Mouse (Mus musculus) left cerebral cortex, postnatal 4 days (tissue): ENCODE measurements around the gene Chic2. TPM values are rescaled to one million over a fixed set of nuclear protein-coding genes. Genes with fewer than 3 reads are reported as not detected.

Experiments used
- DNase-seq: peaks from one replicate; pipeline ENCODE4 v3.0.0-alpha.2; 2022
- intact Hi-C: fragments of 180-260 bp; cut with DNase I; formaldehyde crosslinking; loops from one replicate; pipeline ENCODE4 v1.15.1; 2025
- total RNA-seq, 2 experiments: library from RNA; stranded (reverse); gene quantifications; 2 replicates each; pipeline ENCODE4 v1.2.3; 2021

The Chic2 gene
- total RNA-seq, 2 experiments from 2014 or later, result 26.3 to 34.4 TPM

DNA sequence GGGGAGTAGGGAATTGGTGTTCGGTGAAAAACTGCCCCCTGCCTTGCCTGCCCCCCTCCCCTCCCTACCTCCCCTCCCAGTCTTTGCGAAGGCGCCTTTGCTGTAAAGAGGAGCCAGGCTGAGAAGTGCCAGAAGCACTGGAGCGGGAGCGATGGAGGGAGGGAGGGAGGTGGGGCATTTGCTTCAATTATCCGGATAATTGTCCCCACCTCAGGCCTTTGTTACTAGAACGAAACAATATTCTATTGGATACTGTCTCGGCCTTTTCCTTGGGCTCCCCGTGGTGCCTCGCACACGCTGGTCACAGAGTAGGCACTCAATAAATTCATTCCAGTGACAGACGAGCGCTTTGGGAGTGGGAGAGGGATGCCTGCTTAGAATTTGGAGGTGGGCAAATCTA is 25.6 kb upstream of the Chic2 start:
- DNase-seq, result no peak
- intact Hi-C loops, result no loop called here

DNA sequence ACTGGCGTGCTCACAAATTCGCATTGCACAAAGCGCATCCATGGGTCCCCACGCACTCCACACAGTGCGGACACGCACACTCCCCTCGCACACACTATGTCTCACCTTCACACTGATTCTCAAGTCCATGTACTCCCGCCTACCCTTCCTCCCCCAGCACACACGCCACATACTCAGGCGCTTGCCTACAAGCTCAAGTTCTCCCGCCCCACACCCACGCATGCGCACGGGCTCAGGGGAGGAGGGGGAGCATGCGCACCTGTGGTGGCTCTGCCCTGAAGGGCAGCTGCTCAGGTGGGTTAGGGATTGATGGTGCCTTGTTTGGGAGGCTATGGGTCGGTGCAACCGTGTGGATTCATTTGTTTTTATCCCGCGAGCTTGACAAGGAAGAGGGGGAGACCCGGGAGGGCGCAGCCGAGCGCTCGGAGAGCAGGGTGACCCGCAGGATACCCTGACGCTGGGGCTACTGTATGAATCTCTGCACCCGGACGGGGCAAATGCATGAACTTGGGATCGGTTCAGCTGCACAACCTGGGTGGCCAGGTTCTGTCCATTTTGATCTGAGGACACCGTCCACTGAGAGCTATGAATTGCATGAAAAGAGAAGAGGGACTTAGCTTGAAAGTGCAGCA is 22.7 kb upstream of the Chic2 start:
- peak; percentile 69 for DNase-seq
- intact Hi-C loops, result no loop called here

- DNase-seq, result no peak
- intact Hi-C loops, result no loop called here
Observed at GRCm38 (mm10) chr5:75066715-75067114, 22.1 kb upstream of the Chic2 start.

- intact Hi-C loops, result no loop called here
Observed at GRCm38 (mm10) chr5:75063177-75063576, 18.6 kb upstream of the Chic2 start.

DNA sequence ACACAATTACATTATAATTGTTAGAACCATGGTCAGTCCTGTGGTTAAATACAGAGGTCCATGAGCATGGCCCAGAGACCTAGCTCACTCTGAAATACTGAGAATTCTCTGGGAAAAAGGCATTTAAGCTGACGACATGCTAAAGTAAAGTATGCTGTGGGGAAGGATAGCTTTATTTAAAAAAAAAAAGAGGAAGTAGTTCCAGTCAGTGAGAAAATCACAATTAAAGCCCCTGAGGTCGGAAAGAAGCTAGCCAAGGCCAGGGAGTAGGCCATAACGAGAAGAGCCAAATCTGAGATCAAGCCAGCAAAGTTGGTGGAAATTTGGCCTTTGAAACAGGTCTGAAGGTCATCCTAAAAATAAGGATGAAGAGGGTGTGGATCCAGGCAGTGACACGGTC is 6.5 kb upstream of the Chic2 start:
- intact Hi-C loops, result no loop called here
- no peak for DNase-seq

More at GRCm38 (mm10) chr5:75063177-75063576, 18.6 kb upstream of the Chic2 start:
- no peak for DNase-seq

DNA sequence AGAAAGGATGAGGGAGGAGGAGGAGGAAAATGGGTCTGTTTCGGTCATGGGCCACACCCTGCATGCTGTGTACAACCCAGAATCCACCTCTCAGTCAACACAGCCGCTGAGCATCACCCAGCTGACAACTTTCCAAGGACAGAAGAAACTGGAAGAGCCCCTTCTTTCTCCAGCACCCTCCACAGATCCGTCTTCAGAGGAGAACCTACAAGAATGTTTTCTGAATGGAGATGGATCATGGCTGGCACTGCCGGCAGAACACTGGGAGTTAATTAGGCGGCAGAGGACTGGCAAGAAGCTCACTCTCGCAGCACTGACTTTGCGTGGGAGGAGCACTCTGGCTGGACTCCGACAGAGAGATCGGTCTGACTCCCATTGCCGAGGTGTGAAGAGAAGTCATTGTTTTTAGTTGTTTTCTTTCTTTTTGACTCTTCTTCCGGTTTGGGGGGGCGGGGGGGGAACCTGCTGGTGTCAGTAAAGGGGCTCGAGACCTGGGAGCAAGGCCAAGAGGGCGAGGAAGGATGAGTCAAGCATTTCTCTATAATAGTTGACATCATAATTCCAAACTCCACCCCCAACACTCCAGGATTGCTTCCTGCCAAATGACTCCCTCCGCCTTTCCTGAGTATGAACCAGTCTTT is 2.2 kb upstream of the Chic2 start:
- DNase-seq, result peak; percentile 23
- intact Hi-C loops, result no loop called here

GRCm38 (mm10) chr5:75045371-75045770 is 797 bp upstream of the Chic2 start:
- DNase-seq, result no peak
- intact Hi-C loops, result no loop called here

DNA sequence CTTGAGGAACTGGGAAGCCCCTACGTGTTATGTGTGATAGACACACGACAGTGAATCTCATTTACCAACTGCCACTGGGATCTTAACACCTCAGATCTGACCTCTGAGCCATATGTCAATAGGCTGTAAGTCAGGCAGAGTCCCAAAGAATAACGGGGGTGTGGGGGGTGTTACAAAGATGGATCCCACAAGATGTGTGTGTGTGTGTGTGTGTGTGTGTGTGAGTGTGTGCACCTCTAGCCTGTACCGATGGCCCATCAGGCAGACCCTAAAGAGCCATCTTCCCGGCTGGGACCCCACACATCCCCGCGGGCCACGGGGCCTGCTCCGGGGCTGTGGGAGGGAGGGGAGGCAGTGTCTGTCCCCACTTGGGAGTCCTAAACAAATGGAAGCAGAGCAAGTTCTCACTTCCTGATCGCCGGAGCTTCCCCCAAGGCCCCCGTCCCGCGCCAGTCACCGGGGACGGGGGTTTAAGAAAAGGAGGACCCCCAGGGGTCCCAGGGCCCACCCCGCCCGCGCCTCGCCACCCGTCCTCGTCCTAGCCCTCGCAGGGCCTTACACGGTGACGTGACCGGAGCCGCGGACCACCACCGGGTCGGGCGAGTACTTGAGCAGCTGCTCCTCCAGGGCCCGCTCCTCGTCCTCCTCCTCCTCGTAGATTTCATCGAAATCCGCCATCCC is 813 bp downstream of the Chic2 start:
- intact Hi-C loops, result no loop called here
- DNase-seq, result no peak

DNA sequence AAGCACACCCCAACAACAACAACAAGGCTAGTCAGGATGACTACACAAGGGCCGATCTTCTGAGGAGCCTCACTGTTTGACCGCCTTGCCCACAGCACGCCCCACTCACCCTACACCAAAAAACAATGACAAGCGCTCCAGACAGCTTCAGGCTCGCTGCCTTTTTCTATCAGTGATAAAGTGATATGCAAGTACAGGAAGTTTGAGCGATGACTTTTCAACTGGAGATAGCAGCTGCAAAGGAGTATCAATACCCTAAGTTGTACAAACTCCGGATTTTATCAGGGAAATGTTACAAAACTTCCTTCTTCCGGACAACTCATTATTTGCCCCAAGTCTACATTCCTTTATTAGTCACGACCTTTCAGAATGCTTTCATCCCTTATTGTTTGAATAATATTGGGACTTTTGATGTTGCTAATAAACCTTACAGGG is 1.5 kb downstream of the Chic2 start:
- intact Hi-C loops, result no loop called here
- DNase-seq, result no peak

- intact Hi-C loops, result no loop called here
- DNase-seq, result no peak
Observed at GRCm38 (mm10) chr5:75039307-75039706, 5.3 kb downstream of the Chic2 start.

GRCm38 (mm10) chr5:75035475-75035874 is 9.1 kb downstream of the Chic2 start:
- no peak for DNase-seq
- intact Hi-C loops, result no loop called here

- intact Hi-C loops, result no loop called here
- no peak for DNase-seq
Observed at GRCm38 (mm10) chr5:75014768-75015167, 29.8 kb downstream of the Chic2 start.

DNA sequence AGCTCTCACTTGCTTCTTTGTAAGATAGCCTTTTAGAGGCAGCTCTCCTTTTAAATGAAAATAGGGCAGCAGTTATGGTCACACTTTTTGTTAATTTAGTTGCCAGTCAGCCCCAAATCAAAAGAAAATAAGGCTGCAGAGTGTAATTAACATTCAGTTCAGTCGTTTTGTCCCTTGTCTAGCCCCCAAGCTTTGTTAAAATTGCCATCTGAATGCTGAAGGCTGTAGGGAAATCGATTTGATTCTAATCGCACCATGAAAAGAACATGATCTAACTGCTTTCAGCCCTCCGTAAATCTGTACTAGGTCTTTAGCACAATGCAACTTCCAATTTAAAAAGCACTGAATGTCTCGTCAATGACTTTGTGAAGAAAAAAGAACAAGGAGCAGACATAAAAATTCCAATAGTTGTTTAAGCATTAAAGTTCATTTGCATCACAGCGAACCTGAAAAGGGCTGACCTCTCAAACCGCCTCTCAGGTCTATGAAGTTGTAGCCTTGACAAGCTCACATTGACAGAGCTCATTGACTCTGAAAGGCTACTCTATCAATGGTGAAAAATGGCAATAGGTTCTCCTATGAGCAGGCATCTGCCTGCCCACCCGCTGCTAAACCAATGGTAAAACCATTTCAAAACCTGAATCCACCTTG is 31.7 kb downstream of the Chic2 start:
- intact Hi-C loops, result no loop called here
- no peak for DNase-seq

DNA sequence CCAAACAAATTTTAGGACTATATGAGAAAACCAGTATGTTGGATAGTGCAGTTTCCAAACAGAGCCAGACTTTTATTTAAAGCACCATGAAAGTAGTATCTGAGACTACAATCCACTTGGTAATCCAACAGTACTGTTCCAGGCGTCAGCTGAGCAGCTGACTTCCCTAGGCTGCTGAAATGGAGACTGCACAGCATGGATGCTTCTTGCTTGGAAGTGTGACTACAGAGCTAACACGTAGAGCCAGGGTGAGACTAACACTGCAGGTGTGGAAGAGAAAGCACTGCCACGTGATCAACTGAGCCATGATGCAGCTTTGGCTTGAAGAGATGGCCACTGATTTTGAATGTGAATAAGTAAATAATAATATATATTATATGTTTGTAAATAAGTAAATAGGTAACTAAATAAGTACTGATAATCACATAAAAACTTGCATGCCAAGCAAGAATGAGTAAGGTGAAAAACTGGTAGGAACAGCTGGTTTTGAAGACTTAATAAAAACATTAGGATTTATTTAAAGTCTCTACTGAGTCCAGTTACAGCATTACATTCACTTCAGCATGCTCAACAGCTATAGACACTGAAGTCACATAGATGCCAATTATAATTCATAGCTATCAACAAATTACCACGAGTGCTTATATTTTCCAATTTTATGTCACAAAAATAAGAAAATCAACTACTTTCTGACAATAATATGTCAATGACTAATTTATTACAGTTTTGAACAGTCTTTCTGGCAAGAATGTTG is 32.4 kb downstream of the Chic2 start:
- peak; percentile 7 for DNase-seq

GRCm38 (mm10) chr5:75004755-75005154 is 39.8 kb downstream of the Chic2 start:
- DNase-seq, result no peak
- intact Hi-C loops, result no loop called here

More for the DNA sequence above, 32.4 kb downstream of the Chic2 start:
- intact Hi-C loops, result no loop called here

- DNase-seq, result peak; percentile 28
- intact Hi-C loops, result no loop called here
Observed at GRCm38 (mm10) chr5:75002109-75002508, 42.5 kb downstream of the Chic2 start.

DNA sequence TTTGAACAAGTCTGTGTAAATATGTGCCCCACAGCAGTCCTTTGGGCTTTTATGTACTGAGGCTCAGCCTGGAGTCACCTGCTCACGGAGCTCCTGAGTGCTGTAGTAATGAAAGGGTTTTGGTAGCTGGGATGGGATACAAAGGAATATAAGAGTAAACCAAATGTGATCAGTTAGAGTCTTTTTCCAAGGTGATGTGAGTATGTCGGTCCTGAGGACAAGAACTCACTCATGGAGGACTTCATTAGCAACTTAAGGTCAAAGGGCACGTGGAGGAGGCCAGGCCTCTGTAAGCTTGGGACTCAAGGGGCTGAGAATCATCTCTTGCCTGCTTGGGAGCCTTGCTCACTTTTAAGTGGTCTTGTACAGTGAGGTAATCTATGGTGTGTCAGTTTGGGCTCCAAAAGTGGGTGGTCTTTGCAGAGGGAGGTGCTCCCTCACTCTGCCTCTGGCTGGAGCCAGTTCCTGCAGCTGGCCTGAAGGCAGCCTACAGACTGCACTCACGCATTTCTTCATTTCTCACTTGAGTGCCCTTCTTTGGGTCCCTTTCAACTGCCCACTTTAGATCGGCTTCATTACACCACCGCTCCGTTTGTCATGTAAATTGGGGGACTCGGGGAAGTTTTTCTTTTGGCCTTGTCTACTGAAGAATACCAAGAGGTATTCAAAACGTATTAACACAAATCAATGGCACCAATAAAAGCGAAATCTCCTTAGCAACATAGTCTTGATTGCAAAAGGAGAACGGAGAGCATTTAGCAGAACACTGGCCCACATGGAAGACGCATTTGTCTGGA is 45.7 kb downstream of the Chic2 start:
- DNase-seq, result peak; percentile 25

GRCm38 (mm10) chr5:74994947-74995346 is 49.6 kb downstream of the Chic2 start:
- DNase-seq, result peak; percentile 39
- intact Hi-C loops, result no loop called here

More for the DNA sequence above, 45.7 kb downstream of the Chic2 start:
- intact Hi-C loops, result no loop called here

DNA sequence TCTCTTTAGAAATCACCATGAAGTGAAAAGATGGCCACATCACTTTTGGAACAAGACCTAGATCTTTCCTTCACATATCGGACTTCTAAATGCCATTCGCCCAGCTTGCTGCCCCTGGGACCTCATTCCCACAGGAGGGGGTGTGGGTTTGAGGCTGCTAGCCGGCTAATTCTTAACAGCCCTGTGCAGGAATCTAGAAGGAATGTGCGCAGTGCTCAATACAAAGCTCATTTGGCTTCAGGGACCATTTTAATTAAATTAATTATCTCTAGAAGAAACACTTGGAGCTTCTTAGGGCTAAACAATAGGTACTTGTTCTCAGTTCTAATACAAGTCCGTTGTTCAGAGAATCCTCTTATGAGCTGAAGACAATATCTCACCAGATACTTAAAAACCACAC is 60.5 kb downstream of the Chic2 start:
- intact Hi-C loops, result no loop called here
- no peak for DNase-seq

- intact Hi-C loops, result no loop called here
- DNase-seq, result no peak
Observed at GRCm38 (mm10) chr5:74980574-74980973, 64.0 kb downstream of the Chic2 start.
